ENCODE assay signal across 20 mouse cellular contexts in genomic region chr9:118370581-118370980, GRCm38 (mm10).
DNase-seq lines count a peak whose midpoint lies in the region; ATAC-seq and TF ChIP-seq lines count a peak whose summit lies in the region.
"Had no signal": no experiment of that assay in that cellular context is flagged by ENCODE, and none has a peak within 500 bp of the region (broad histone marks: within the 10 kb centered on the region; RNA-seq: fewer than 3 reads in every experiment).

No protein-coding gene starts in this region.

- no peak overlapping the region for H3K4me3 ChIP-seq in gastrocnemius, adult 2 months
- H3K4me3 ChIP-seq in kidney, postnatal 0 days (replicated peaks; ENCODE audit: low read depth, low read length): no peak overlapping the region
- H3K4me3 ChIP-seq in kidney, adult 2 months (ENCODE audit: insufficient read depth, low read depth, low read length): no peak overlapping the region
- no peak overlapping the region for H3K4me3 ChIP-seq in E14TG2a.4 (replicated peaks; ENCODE audit: low read length)
- H3K4me3 ChIP-seq: erythroblast, embryonic 14.5 days; forebrain, embryonic 13.5 days; limb, embryonic 12.5 days; liver, embryonic 12.5 days; midbrain, embryonic 12.5 days; neural tube, embryonic 13.5 days had no signal

- WGBS in kidney, postnatal 0 days: 43% methylated on average over 6 of the region's 6 CpGs
- 47% methylated on average over 6 of the region's 6 CpGs for WGBS in kidney, adult 2 months

- no peak for TF ChIP-seq POLR2A in kidney, adult 2 months (IDR thresholded peaks at IDR 0.05; ENCODE audit: low read depth, low read length)

- H3K4me1 ChIP-seq in kidney, postnatal 0 days (replicated peaks; ENCODE audit: insufficient read depth, low read length): no peaks in the 10 kb centered on the region
- no peaks in the 10 kb centered on the region for H3K4me1 ChIP-seq in kidney, adult 2 months (ENCODE audit: control insufficient read depth, insufficient read depth, low read length)
- H3K4me1 ChIP-seq in E14TG2a.4 (replicated peaks; ENCODE audit: low read depth, low read length): peaks cover 4% of the 10 kb centered on the region; the same call in 1 of the 2 replicates
- H3K4me1 ChIP-seq: forebrain, embryonic 13.5 days; limb, embryonic 12.5 days; liver, embryonic 12.5 days; midbrain, embryonic 12.5 days; neural tube, embryonic 13.5 days had no signal

- no peaks in the 10 kb centered on the region for H3K9me3 ChIP-seq in kidney, postnatal 0 days (replicated peaks; ENCODE audit: low read length)
- no peaks in the 10 kb centered on the region for H3K9me3 ChIP-seq in E14TG2a.4 (ENCODE audit: low read length)
- H3K9me3 ChIP-seq: forebrain, embryonic 13.5 days; limb, embryonic 12.5 days; liver, embryonic 12.5 days; midbrain, embryonic 12.5 days; neural tube, embryonic 13.5 days had no signal

- H3K9ac ChIP-seq in kidney, postnatal 0 days (ENCODE audit: low read depth, low read length): no peak overlapping the region
- H3K9ac ChIP-seq: forebrain, embryonic 13.5 days; limb, embryonic 12.5 days; liver, embryonic 12.5 days; midbrain, embryonic 12.5 days; neural tube, embryonic 13.5 days had no signal

- no peaks in the 10 kb centered on the region for H3K27me3 ChIP-seq in kidney, postnatal 0 days (ENCODE audit: insufficient read depth, low read length)
- no peaks in the 10 kb centered on the region for H3K27me3 ChIP-seq in kidney, adult 2 months (replicated peaks; ENCODE audit: control insufficient read depth, insufficient read depth, low read length)
- H3K27me3 ChIP-seq in E14TG2a.4 (ENCODE audit: insufficient read depth, low read length): peaks cover 22% of the 10 kb centered on the region
- H3K27me3 ChIP-seq: forebrain, embryonic 13.5 days; limb, embryonic 12.5 days; liver, embryonic 12.5 days; midbrain, embryonic 12.5 days; neural tube, embryonic 13.5 days had no signal

- intact Hi-C loops in gastrocnemius, adult 2 months (cut with DNase I): no loop called here

- no peak for ATAC-seq in kidney, postnatal 0 days (replicated peaks; ENCODE audit: low FRiP score, low read depth)
- ATAC-seq: forebrain, embryonic 13.5 days; hindbrain, embryonic 16.5 days; intestine, embryonic 16.5 days; liver, embryonic 12.5 days had no signal

- peak; percentile 18 to 27 for DNase-seq in gastrocnemius, postnatal 4 days (ENCODE audit: low spot score in 2 of 2)
- no peak for DNase-seq in gastrocnemius, adult 2 months
- DNase-seq in kidney, postnatal 0 days (ENCODE audit: low spot score): peak; percentile 53
- DNase-seq in kidney, adult 2 months: no peak
- peak; percentile 29 for DNase-seq in adipocyte (ENCODE audit: low spot score)
- DNase-seq in right cerebral cortex, adult 18-20 months: no peak
- DNase-seq in embryo, embryonic 11 days: no peak
- DNase-seq: cerebellum, adult 18-20 months; kidney, postnatal 25 days; lung, adult 2 months; thymus, adult 2 months had no signal

- H3K36me3 ChIP-seq in kidney, postnatal 0 days (ENCODE audit: insufficient read depth, low read length): no peaks in the 10 kb centered on the region
- no peaks in the 10 kb centered on the region for H3K36me3 ChIP-seq in kidney, adult 2 months (ENCODE audit: control insufficient read depth, insufficient read depth, low read length)
- H3K36me3 ChIP-seq in E14TG2a.4 (ENCODE audit: insufficient read depth, low read length): no peaks in the 10 kb centered on the region
- H3K36me3 ChIP-seq: limb, embryonic 12.5 days; liver, embryonic 12.5 days; midbrain, embryonic 12.5 days; neural tube, embryonic 13.5 days had no signal

- H3K4me2 ChIP-seq in kidney, postnatal 0 days (ENCODE audit: low read length): no peak overlapping the region
- H3K4me2 ChIP-seq: forebrain, embryonic 13.5 days; limb, embryonic 12.5 days; liver, embryonic 12.5 days; midbrain, embryonic 12.5 days; neural tube, embryonic 13.5 days had no signal

- H3K27ac ChIP-seq in gastrocnemius, adult 2 months: no peak overlapping the region
- H3K27ac ChIP-seq in kidney, postnatal 0 days: no peak overlapping the region
- no peak overlapping the region for H3K27ac ChIP-seq in kidney, adult 2 months (ENCODE audit: insufficient read depth, low read depth, low read length)
- H3K27ac ChIP-seq: forebrain, embryonic 13.5 days; limb, embryonic 12.5 days; liver, embryonic 12.5 days; midbrain, embryonic 12.5 days; neural tube, embryonic 13.5 days had no signal

- no peak for TF ChIP-seq CTCF in gastrocnemius, adult 2 months (IDR thresholded peaks at IDR 0.05)
- no peak for TF ChIP-seq CTCF in kidney, postnatal 0 days (IDR thresholded peaks at IDR 0.05; ENCODE audit: low read depth)
- TF ChIP-seq CTCF in kidney, adult 2 months (conservative IDR thresholded peaks at IDR 0.05; ENCODE audit: insufficient read depth, insufficient read length, low read depth, low read length): no peak
- 0 out of 2 replicates have a peak, but pooled peaks have one; percentile 2 for TF ChIP-seq CTCF in E14TG2a.4 (conservative IDR thresholded peaks at IDR 0.05; ENCODE audit: low read length)

Comparison
In these comparisons a context has a peak if more than half of its experiments do, and no peak if none do; other contexts are left out.
1. DNase-seq: peak in gastrocnemius, postnatal 4 days (2 of 2), kidney, postnatal 0 days (single experiment) and adipocyte (single experiment); none in gastrocnemius, adult 2 months (single experiment), kidney, adult 2 months (single experiment), right cerebral cortex, adult 18-20 months (single experiment) and embryo, embryonic 11 days (single experiment).